Mouse (Mus musculus) layer of hippocampus, postnatal 36 days (tissue): ENCODE measurements around the gene Scgb2b24. TPM values are rescaled to one million over a fixed set of nuclear protein-coding genes. Genes with fewer than 3 reads are reported as not detected.

Experiments used
- DNase-seq, 2 experiments: peaks; one replicate each; pipeline ENCODE4 v3.0.0; 2022
- total RNA-seq, 2 experiments: library from RNA; stranded (reverse); gene quantifications; 2 replicates each; pipeline ENCODE4 v1.2.3; 2021

The Scgb2b24 gene
- total RNA-seq, result not detected

DNA sequence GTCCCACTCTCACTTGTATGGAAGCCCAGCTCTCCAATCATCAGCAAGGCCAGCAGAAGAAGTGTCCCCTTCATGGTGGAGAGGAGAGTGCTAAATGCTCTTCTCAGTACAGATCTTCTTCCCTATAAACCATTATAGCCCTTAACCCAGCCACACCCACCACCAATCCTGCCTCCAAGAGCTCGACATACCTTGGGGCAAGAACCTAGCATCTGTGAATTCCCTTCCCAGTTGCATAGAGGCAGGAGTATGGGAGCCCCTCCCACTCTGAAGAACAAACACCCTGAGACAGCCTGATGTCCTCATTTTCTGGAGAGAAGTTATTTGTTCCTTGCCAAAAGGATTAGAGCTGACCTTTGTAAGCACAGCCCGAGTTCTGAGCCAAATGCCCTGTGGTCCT lies at the start of gene Scgb2b24:
TSS of gene Scgb2b24 (minus strand) at position 101 of the 400 bp plus-strand sequence.
- no peak for DNase-seq

DNA sequence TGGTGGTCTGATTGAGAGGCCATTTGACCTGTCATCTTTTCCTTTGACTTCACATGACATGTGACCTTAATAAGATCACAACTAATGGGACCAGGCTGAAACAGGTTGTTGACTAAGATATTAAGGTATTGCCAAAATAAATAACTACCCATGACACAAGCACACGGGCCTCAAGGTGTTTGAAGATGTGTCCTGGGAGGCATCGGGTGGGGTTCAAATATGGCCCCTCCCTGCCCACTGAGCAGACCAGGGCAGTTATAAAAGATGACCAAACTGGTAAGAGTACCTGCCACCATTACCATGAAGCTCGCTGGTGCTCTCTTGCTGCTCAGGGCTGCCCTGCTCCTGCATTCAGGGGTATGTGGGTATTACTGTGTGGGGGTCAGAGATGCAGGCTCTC lies 4.4 kb upstream of the Scgb2b24 start, which contains the start of gene Scgb1b24:
TSS of gene Scgb1b24 (plus strand) at position 301 of the 400 bp plus-strand sequence.
- no peak for DNase-seq

DNA sequence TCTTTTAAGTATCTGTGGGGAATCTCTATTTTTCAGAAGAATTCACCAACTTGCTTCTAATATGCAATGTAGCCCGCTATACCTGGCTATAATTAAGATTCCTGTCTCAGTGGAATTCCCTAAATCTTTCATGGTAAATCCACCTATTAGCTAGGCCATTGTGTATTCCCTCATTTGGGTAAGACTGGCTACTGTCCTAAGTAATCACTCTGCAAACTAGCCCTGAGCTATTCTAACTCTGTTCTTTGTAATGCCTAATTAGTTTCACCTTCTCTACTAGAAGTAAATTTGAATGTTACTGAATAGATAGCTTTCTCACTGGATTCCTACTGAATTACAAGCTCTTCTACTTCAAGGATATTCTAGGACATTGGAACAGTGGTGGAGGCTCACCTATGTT lies 49.2 kb downstream of the Scgb2b24 start:
- DNase-seq, result no peak

Other genes starting within 250 kb of the Scgb2b24 start
- not detected for gene Scgb2b21, start 218.9 kb downstream of the Scgb2b24 start, total RNA-seq
- not detected for gene Scgb1b24, start 4.5 kb upstream of the Scgb2b24 start, total RNA-seq
- gene Scgb2b26, start 205.7 kb upstream of the Scgb2b24 start, total RNA-seq, result not detected